Mouse (Mus musculus) kidney, embryonic 15.5 days (tissue): ENCODE data around the gene Orm1. TPM values are rescaled to one million over a fixed set of nuclear protein-coding genes. Genes with fewer than 3 reads are reported as not detected.
A peak's percentile ranks its signal among the peaks of the same experiment; 100 is the strongest.

Experiments
- ATAC-seq: fragments of 200-750 bp; cut with Nextera tagmentation; replicated peaks from 2 replicates; pipeline ENCODE4 v1.8.0; 2017; ENCODE audit warnings: moderate TSS enrichment; ENCODE audit not compliant: low FRiP score
- H3K27ac ChIP-seq: fragments of 300-500 bp; sonication (generic); 2 replicates; pipeline ENCODE4 v1.5.1; 2015; ENCODE audit warnings: mild to moderate bottlenecking, inconsistent platforms
- H3K27me3 ChIP-seq: fragments of 300-500 bp; sonication (generic); 2 replicates; pipeline ENCODE4 v1.6.1; 2015; ENCODE audit warnings: inconsistent platforms
- H3K36me3 ChIP-seq: fragments of 300-500 bp; sonication (generic); 2 replicates; pipeline ENCODE4 v1.6.1; 2015; ENCODE audit warnings: inconsistent platforms
- H3K4me1 ChIP-seq: fragments of 300-500 bp; sonication (generic); 2 replicates; pipeline ENCODE4 v1.6.1; 2015; ENCODE audit warnings: inconsistent platforms
- H3K4me2 ChIP-seq: fragments of 300-500 bp; sonication (generic); 2 replicates; pipeline ENCODE4 v1.6.1; 2015; ENCODE audit warnings: moderate library complexity, mild to moderate bottlenecking, inconsistent platforms
- H3K4me3 ChIP-seq: fragments of 300-500 bp; sonication (generic); replicated peaks from 2 replicates; pipeline ENCODE4 v1.5.1; 2015; ENCODE audit warnings: mild to moderate bottlenecking, inconsistent platforms
- H3K9ac ChIP-seq: fragments of 300-500 bp; sonication (generic); 2 replicates; pipeline ENCODE4 v1.6.1; 2015; ENCODE audit warnings: mild to moderate bottlenecking, inconsistent platforms
- H3K9me3 ChIP-seq: fragments of 300-500 bp; sonication (generic); replicated peaks from 2 replicates; pipeline ENCODE4 v1.6.1; 2016; ENCODE audit warnings: inconsistent platforms
- WGBS: fragments of 180-500 bp; shearing (Covaris S2); methylation state at CpG from one replicate; pipeline ENCODE4 v1.1.7; 2015; ENCODE audit warnings: mixed read lengths; 5-methylcytosine and 5-hydroxymethylcytosine counted together
- polyA plus RNA-seq: library from polyadenylated mRNA; unstranded; fragments of >200 nt; fragmentation: Nextera tagmentation; extraction: Ambion mirVana; gene quantifications from 2 replicates; pipeline ENCODE4 v1.2.1, GENCODE M21; 2015

Orm1 gene
- polyA plus RNA-seq, result 0.44 TPM in 1 of 2 replicates, not detected in the other

GRCm38 (mm10) chr4:63344295-63344694 is at the start of gene Orm1:
Gene Orm1, plus strand, starts transcription at chr4:63344560.
- Histone ChIP-seq H3K4me3 (no peak within 1 kb of the TSS), H3K36me3 (no peaks in the 10 kb centered on the region), H3K9ac (no peak within 1 kb of the TSS), H3K27ac (no peak within 1 kb of the TSS), H3K4me2 (no peak within 1 kb of the TSS), H3K27me3 (no peaks in the 10 kb centered on the region), H3K4me1 (no peaks in the 10 kb centered on the region), H3K9me3 (no peaks in the 10 kb centered on the region)
- ATAC-seq, result no peak
- WGBS, result 84% methylated on average over 8 of the region's 8 CpGs

DNA sequence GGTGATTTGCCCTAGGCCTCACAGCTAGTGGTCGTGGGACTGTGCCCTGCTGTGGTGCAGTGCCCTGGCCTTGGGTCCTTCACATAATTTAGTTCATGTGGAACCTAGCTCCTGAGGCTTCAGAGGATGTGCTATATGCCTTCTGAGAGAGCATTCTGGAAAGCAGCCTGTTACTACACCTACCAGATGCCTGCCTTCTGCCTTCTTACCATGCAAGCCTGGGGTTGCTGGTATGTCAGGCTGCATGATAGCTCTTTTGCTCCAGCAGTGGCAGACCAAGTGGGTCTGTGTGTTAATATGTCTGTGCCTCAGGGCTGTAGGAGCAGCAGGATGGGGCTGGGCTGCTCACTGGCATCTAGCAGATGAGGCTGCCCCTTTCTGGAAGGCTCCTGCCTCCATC is 48.7 kb upstream of the Orm1 start:
- no peak overlapping the region for H3K4me3 ChIP-seq
- 0 out of 2 replicates have a peak, but pooled peaks cover 7% of the 10 kb centered on the region for H3K4me1 ChIP-seq
- no peak overlapping the region for H3K4me2 ChIP-seq
- H3K9ac ChIP-seq, result no peak overlapping the region
- H3K27me3 ChIP-seq, result no peaks in the 10 kb centered on the region
- no peaks in the 10 kb centered on the region for H3K9me3 ChIP-seq
- ATAC-seq, result no peak
- H3K36me3 ChIP-seq, result peaks cover 34% of the 10 kb centered on the region
- no peak overlapping the region for H3K27ac ChIP-seq
- WGBS, result 81% methylated on average over 1 of the region's 1 CpGs

GRCm38 (mm10) chr4:63296263-63296662 is 48.1 kb upstream of the Orm1 start:
- WGBS, result 57% methylated on average over 3 of the region's 3 CpGs
- H3K9me3 ChIP-seq, result no peaks in the 10 kb centered on the region
- H3K27me3 ChIP-seq, result no peaks in the 10 kb centered on the region
- peaks cover 34% of the 10 kb centered on the region for H3K36me3 ChIP-seq
- no peak for ATAC-seq
- H3K4me2 ChIP-seq, result no peak overlapping the region
- no peak overlapping the region for H3K9ac ChIP-seq
- H3K4me3 ChIP-seq, result no peak overlapping the region
- no peak overlapping the region for H3K27ac ChIP-seq
- H3K4me1 ChIP-seq, result 0 out of 2 replicates have a peak, but pooled peaks cover 5% of the 10 kb centered on the region

- ATAC-seq, result no peak
- H3K27ac ChIP-seq, result no peak overlapping the region
- H3K27me3 ChIP-seq, result no peaks in the 10 kb centered on the region
- no peaks in the 10 kb centered on the region for H3K9me3 ChIP-seq
- 77% methylated on average over 8 of the region's 8 CpGs for WGBS
- H3K9ac ChIP-seq, result no peak overlapping the region
- H3K4me3 ChIP-seq, result no peak overlapping the region
- H3K4me1 ChIP-seq, result 0 out of 2 replicates have a peak, but pooled peaks cover 5% of the 10 kb centered on the region
- H3K36me3 ChIP-seq, result peaks cover 34% of the 10 kb centered on the region
- no peak overlapping the region for H3K4me2 ChIP-seq
Measured at GRCm38 (mm10) chr4:63296876-63297275, 47.5 kb upstream of the Orm1 start.

GRCm38 (mm10) chr4:63298191-63298590 is 46.2 kb upstream of the Orm1 start:
- no peaks in the 10 kb centered on the region for H3K9me3 ChIP-seq
- ATAC-seq, result no peak
- H3K27me3 ChIP-seq, result no peaks in the 10 kb centered on the region
- H3K9ac ChIP-seq, result no peak overlapping the region
- no peak overlapping the region for H3K27ac ChIP-seq
- H3K4me1 ChIP-seq, result no peaks in the 10 kb centered on the region
- H3K4me3 ChIP-seq, result no peak overlapping the region
- H3K36me3 ChIP-seq, result peaks cover 25% of the 10 kb centered on the region
- H3K4me2 ChIP-seq, result no peak overlapping the region
- 94% methylated on average over 8 of the region's 8 CpGs for WGBS

GRCm38 (mm10) chr4:63302641-63303040 is 41.7 kb upstream of the Orm1 start:
- Histone ChIP-seq H3K4me3 (no peak overlapping the region), H3K27ac (no peak overlapping the region), H3K27me3 (no peaks in the 10 kb centered on the region), H3K4me1 (0 out of 2 replicates have a peak, but pooled peaks cover 3% of the 10 kb centered on the region), H3K9ac (no peak overlapping the region), H3K36me3 (peaks cover 14% of the 10 kb centered on the region), H3K9me3 (no peaks in the 10 kb centered on the region), H3K4me2 (no peak overlapping the region)
- WGBS, result 71% methylated on average over 4 of the region's 4 CpGs
- no peak for ATAC-seq

- Histone ChIP-seq H3K4me3 (no peak overlapping the region), H3K4me1 (0 out of 2 replicates have a peak, but pooled peaks cover 3% of the 10 kb centered on the region), H3K27ac (no peak overlapping the region), H3K4me2 (no peak overlapping the region), H3K36me3 (peaks cover 13% of the 10 kb centered on the region; the same call in 1 of the 2 replicates), H3K9me3 (no peaks in the 10 kb centered on the region), H3K27me3 (no peaks in the 10 kb centered on the region), H3K9ac (no peak overlapping the region)
- 32% methylated on average over 21 of the region's 21 CpGs for WGBS
- ATAC-seq, result peak; percentile 57; the same call in 1 of the 2 replicates
Measured at GRCm38 (mm10) chr4:63307175-63308062, 36.9 kb upstream of the Orm1 start.

DNA sequence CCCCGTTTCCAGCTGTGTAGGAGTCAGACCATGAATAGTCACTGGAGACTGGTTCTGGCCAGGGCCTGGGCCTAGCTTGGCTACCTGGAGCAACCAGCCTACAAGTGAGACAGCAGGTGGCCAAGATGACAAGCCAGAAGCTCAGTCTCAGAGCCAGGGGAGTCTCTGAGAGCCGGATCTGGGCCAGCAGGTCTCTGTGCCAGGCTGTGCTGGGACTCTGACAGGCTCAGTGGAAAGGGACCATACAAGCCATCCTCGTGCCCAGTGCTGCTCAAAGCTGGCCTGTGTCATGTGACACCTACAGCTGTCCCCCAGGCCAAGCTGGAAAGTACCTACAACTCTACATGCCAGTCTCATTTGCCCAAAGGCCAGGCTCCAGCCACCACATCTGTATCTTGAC is 36.0 kb upstream of the Orm1 start:
- 80% methylated on average over 3 of the region's 3 CpGs for WGBS
- no peak overlapping the region for H3K4me2 ChIP-seq
- H3K27ac ChIP-seq, result no peak overlapping the region
- ATAC-seq, result no peak
- peaks cover 13% of the 10 kb centered on the region; the same call in 1 of the 2 replicates for H3K36me3 ChIP-seq
- no peak overlapping the region for H3K9ac ChIP-seq
- no peak overlapping the region for H3K4me3 ChIP-seq
- H3K27me3 ChIP-seq, result no peaks in the 10 kb centered on the region
- 0 out of 2 replicates have a peak, but pooled peaks cover 3% of the 10 kb centered on the region for H3K4me1 ChIP-seq
- no peaks in the 10 kb centered on the region for H3K9me3 ChIP-seq

GRCm38 (mm10) chr4:63310247-63310855 is 34.0 kb upstream of the Orm1 start:
- H3K27ac ChIP-seq, result no peak overlapping the region
- H3K4me3 ChIP-seq, result no peak overlapping the region
- 46% methylated on average over 10 of the region's 10 CpGs for WGBS
- H3K4me1 ChIP-seq, result 0 out of 2 replicates have a peak, but pooled peaks cover 3% of the 10 kb centered on the region
- no peaks in the 10 kb centered on the region for H3K27me3 ChIP-seq
- H3K36me3 ChIP-seq, result peaks cover 20% of the 10 kb centered on the region; the same call in 1 of the 2 replicates
- no peak overlapping the region for H3K9ac ChIP-seq
- no peaks in the 10 kb centered on the region for H3K9me3 ChIP-seq
- no peak overlapping the region for H3K4me2 ChIP-seq
- ATAC-seq, result no peak

GRCm38 (mm10) chr4:63311426-63311825 is 32.9 kb upstream of the Orm1 start:
- peaks cover 18% of the 10 kb centered on the region for H3K36me3 ChIP-seq
- no peak overlapping the region for H3K4me2 ChIP-seq
- WGBS, result 94% methylated on average over 7 of the region's 7 CpGs
- no peak overlapping the region for H3K4me3 ChIP-seq
- no peaks in the 10 kb centered on the region for H3K9me3 ChIP-seq
- H3K9ac ChIP-seq, result no peak overlapping the region
- no peak overlapping the region for H3K27ac ChIP-seq
- ATAC-seq, result no peak
- H3K4me1 ChIP-seq, result 0 out of 2 replicates have a peak, but pooled peaks cover 3% of the 10 kb centered on the region
- H3K27me3 ChIP-seq, result no peaks in the 10 kb centered on the region

- H3K4me2 ChIP-seq, result no peak overlapping the region
- 84% methylated on average over 5 of the region's 5 CpGs for WGBS
- no peak overlapping the region for H3K9ac ChIP-seq
- ATAC-seq, result no peak
- no peak overlapping the region for H3K27ac ChIP-seq
- no peaks in the 10 kb centered on the region for H3K27me3 ChIP-seq
- no peak overlapping the region for H3K4me3 ChIP-seq
- H3K4me1 ChIP-seq, result no peaks in the 10 kb centered on the region
- H3K36me3 ChIP-seq, result peaks cover 34% of the 10 kb centered on the region
- H3K9me3 ChIP-seq, result no peaks in the 10 kb centered on the region
Measured at GRCm38 (mm10) chr4:63314063-63314462, 30.3 kb upstream of the Orm1 start.
